Mouse (Mus musculus) MEL (cell line): ENCODE measurements at regions not wholly inside any gene's neighbourhood (a gene's known extent, or its start where the extent isn't known, plus 50 kb on each side); places are given as distances from the start of the nearest gene placed in this dataset.

ENCODE experiments used
- DNase-seq: peaks from one replicate; pipeline ENCODE4 v3.0.0; 2011; ENCODE audit warnings: low read depth, low spot score
- H3K27ac ChIP-seq: 2 replicates; pipeline ENCODE4 v1.5.1; 2012; ENCODE audit warnings: low read depth, mild to moderate bottlenecking, control low read depth, low read length, moderate library complexity; ENCODE audit not compliant: control insufficient read depth
- H3K27me3 ChIP-seq, 2 experiments: fragments of 150-350 bp in 1 of 2; sonication (generic) in 1 of 2; 2 replicates each; pipeline ENCODE4 v1.6.1; 2012; ENCODE audit warnings: low read length in 2 of 2, mild to moderate bottlenecking in 2 of 2, improper control_type of control experiment in 1 of 2, moderate library complexity in 1 of 2; ENCODE audit not compliant: insufficient read depth in 2 of 2, control insufficient read depth in 1 of 2
- H3K36me3 ChIP-seq, 2 experiments: 2 replicates each; pipeline ENCODE4 v1.6.1; 2012 to 2014; ENCODE audit warnings: low read length in 2 of 2, improper control_type of control experiment in 1 of 2, inconsistent platforms in 1 of 2, mild to moderate bottlenecking in 1 of 2; ENCODE audit not compliant: insufficient read depth in 2 of 2, control insufficient read depth in 1 of 2
- H3K4me1 ChIP-seq, 2 experiments: fragments of 150-350 bp in 1 of 2; sonication (generic) in 1 of 2; 2 replicates each; pipeline ENCODE4 v1.6.1; 2012; ENCODE audit warnings: low read length in 2 of 2, improper control_type of control experiment in 1 of 2, mild to moderate bottlenecking in 1 of 2; ENCODE audit not compliant: insufficient read depth in 2 of 2, control insufficient read depth in 1 of 2
- H3K4me3 ChIP-seq, 2 experiments: fragments of 150-350 bp in 1 of 2; sonication (generic) in 1 of 2; 2 replicates each; pipeline ENCODE4 v1.5.1; 2012; ENCODE audit warnings: low read depth in 2 of 2, low read length in 2 of 2, mild to moderate bottlenecking in 2 of 2, moderate library complexity in 2 of 2, control low read depth in 1 of 2, improper control_type of control experiment in 1 of 2; ENCODE audit not compliant: control insufficient read depth in 1 of 2, insufficient read depth in 1 of 2
- H3K79me2 ChIP-seq: 2 replicates; pipeline ENCODE4 v1.6.1; 2012; ENCODE audit warnings: mild to moderate bottlenecking, low read length, moderate library complexity; ENCODE audit not compliant: control insufficient read depth, poor library complexity, insufficient read depth
- H3K9ac ChIP-seq: 2 replicates; pipeline ENCODE4 v1.6.1; 2012; ENCODE audit warnings: low read depth, mild to moderate bottlenecking, control low read depth, low read length, moderate library complexity; ENCODE audit not compliant: control insufficient read depth, poor library complexity, severe bottlenecking
- H3K9me3 ChIP-seq: fragments of 150-350 bp; sonication (generic); replicated peaks from 2 replicates; pipeline ENCODE4 v1.6.1; 2012; ENCODE audit warnings: mild to moderate bottlenecking, low read length, improper control_type of control experiment, moderate library complexity; ENCODE audit not compliant: insufficient read depth
- BHLHE40 ChIP-seq: IDR thresholded peaks from 2 replicates; pipeline ENCODE4 v1.6.1; 2012; ENCODE audit warnings: low read depth, mild to moderate bottlenecking, inconsistent platforms, low read length, improper control_type of control experiment, borderline replicate concordance
- CHD1 ChIP-seq: IDR thresholded peaks from 2 replicates; pipeline ENCODE4 v1.6.1; 2012; ENCODE audit warnings: low read depth, mild to moderate bottlenecking, inconsistent platforms, low read length, improper control_type of control experiment
- CHD2 ChIP-seq: IDR thresholded peaks from 2 replicates; pipeline ENCODE4 v1.6.1; 2011; ENCODE audit warnings: low read length, improper control_type of control experiment
- CTCF ChIP-seq, 3 experiments: IDR thresholded peaks in 2 of 3; conservative IDR thresholded peaks in 1 of 3; 2 replicates each; pipeline ENCODE4 v1.5.1; 2011 to 2012; ENCODE audit warnings: low read length in 3 of 3, low read depth in 2 of 3, mild to moderate bottlenecking in 2 of 3, improper control_type of control experiment in 1 of 3, inconsistent platforms in 1 of 3, mixed read lengths in 1 of 3, moderate library complexity in 1 of 3; ENCODE audit not compliant: control insufficient read depth in 1 of 3, insufficient read depth in 1 of 3, poor library complexity in 1 of 3, severe bottlenecking in 1 of 3
- E2F4 ChIP-seq: IDR thresholded peaks from 2 replicates; pipeline ENCODE4 v1.6.1; 2011; ENCODE audit warnings: low read depth, low read length, improper control_type of control experiment, borderline replicate concordance
- ELF1 ChIP-seq: IDR thresholded peaks from 2 replicates; pipeline ENCODE4 v1.6.1; 2014; ENCODE audit warnings: low read depth, mild to moderate bottlenecking, inconsistent platforms, low read length, improper control_type of control experiment, moderate library complexity
- EP300 ChIP-seq, 2 experiments: IDR thresholded peaks; 2 replicates each; pipeline ENCODE4 v1.6.1; 2011; ENCODE audit warnings: improper control_type of control experiment in 2 of 2, low read length in 2 of 2, low read depth in 1 of 2, mild to moderate bottlenecking in 1 of 2
- GABPA ChIP-seq: IDR thresholded peaks from 2 replicates; pipeline ENCODE4 v1.6.1; 2012; ENCODE audit warnings: low read depth, mild to moderate bottlenecking, inconsistent platforms, low read length, improper control_type of control experiment, moderate library complexity
- GATA1 ChIP-seq: IDR thresholded peaks from 2 replicates; pipeline ENCODE4 v1.6.1; 2011; ENCODE audit warnings: low read depth, low read length, improper control_type of control experiment
- HCFC1 ChIP-seq: IDR thresholded peaks from 2 replicates; pipeline ENCODE4 v1.6.1; 2012; ENCODE audit warnings: low read depth, mild to moderate bottlenecking, inconsistent platforms, low read length, improper control_type of control experiment, moderate library complexity
- KAT2A ChIP-seq: conservative IDR thresholded peaks from 2 replicates; pipeline ENCODE4 v1.6.1; 2012; ENCODE audit warnings: low read depth, low read length, improper control_type of control experiment, inconsistent platforms
- MAZ ChIP-seq: IDR thresholded peaks from 2 replicates; pipeline ENCODE4 v1.6.1; 2012; ENCODE audit warnings: low read depth, mild to moderate bottlenecking, inconsistent platforms, low read length, improper control_type of control experiment
- NELFE ChIP-seq: IDR thresholded peaks from 2 replicates; pipeline ENCODE4 v1.6.1; 2011; ENCODE audit warnings: low read depth, low read length, improper control_type of control experiment
- NRF1 ChIP-seq: IDR thresholded peaks from 2 replicates; pipeline ENCODE4 v1.6.1; 2014; ENCODE audit warnings: low read depth, mild to moderate bottlenecking, inconsistent platforms, low read length, improper control_type of control experiment, moderate library complexity; ENCODE audit not compliant: poor library complexity, insufficient read depth, severe bottlenecking
- POLR2A ChIP-seq, 2 experiments: IDR thresholded peaks; 2 replicates each; pipeline ENCODE4 v1.6.1; 2011 to 2012; ENCODE audit warnings: low read length in 2 of 2, mild to moderate bottlenecking in 2 of 2, control low read depth in 1 of 2, improper control_type of control experiment in 1 of 2, low read depth in 1 of 2, moderate library complexity in 1 of 2; ENCODE audit not compliant: control insufficient read depth in 1 of 2, insufficient read depth in 1 of 2, poor library complexity in 1 of 2
- POLR2AphosphoS5 ChIP-seq: IDR thresholded peaks from 2 replicates; pipeline ENCODE4 v1.6.1; 2012; ENCODE audit warnings: low read depth, borderline replicate concordance, mild to moderate bottlenecking, inconsistent platforms, low read length, moderate library complexity, mixed read lengths
- RCOR1 ChIP-seq: IDR thresholded peaks from 2 replicates; pipeline ENCODE4 v1.6.1; 2012; ENCODE audit warnings: low read depth, mild to moderate bottlenecking, inconsistent platforms, low read length, improper control_type of control experiment
- SIN3A ChIP-seq: IDR thresholded peaks from 2 replicates; pipeline ENCODE4 v1.6.1; 2012; ENCODE audit warnings: low read length, improper control_type of control experiment, inconsistent platforms
- TAL1 ChIP-seq: IDR thresholded peaks from 2 replicates; pipeline ENCODE4 v1.6.1; 2012; ENCODE audit warnings: mild to moderate bottlenecking, inconsistent platforms, low read length, moderate library complexity, mixed read lengths
- TBP ChIP-seq: IDR thresholded peaks from 2 replicates; pipeline ENCODE4 v1.8.0; 2011; ENCODE audit warnings: low read depth, low read length, improper control_type of control experiment
- USF1 ChIP-seq: IDR thresholded peaks from 2 replicates; pipeline ENCODE4 v1.6.1; 2014; ENCODE audit warnings: low read depth, mild to moderate bottlenecking, inconsistent platforms, low read length, improper control_type of control experiment, moderate library complexity
- ZMIZ1 ChIP-seq: IDR thresholded peaks from 2 replicates; pipeline ENCODE4 v1.6.1; 2012; ENCODE audit warnings: low read depth, mild to moderate bottlenecking, inconsistent platforms, low read length, improper control_type of control experiment, moderate library complexity

DNA sequence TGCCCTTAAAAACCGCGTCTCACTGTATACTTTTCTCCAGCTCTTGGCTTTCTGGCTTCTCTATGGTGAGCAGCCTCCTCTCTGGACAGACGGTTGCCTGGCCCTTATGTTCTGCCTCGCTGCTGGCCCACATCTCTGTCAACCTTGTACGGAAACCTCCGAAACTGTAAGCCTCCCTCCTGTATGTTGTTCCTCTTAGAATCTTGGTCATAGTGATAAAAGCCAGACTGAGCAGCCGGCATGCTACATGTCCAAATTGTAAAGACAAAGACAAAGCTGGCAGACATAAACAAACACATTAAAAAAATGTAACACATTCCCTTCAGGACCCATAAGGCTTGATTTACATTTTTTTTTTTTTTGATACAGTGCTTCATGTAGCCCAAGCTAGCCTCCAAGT, 122.7 kb upstream of the Foxn2 start:
- no peak overlapping the region for H3K4me3 ChIP-seq
- H3K27ac ChIP-seq = no peak overlapping the region
- TF ChIP-seq POLR2A (IDR thresholded peaks at IDR 0.05; ENCODE audit: control insufficient read depth in 1 of 2, insufficient read depth in 1 of 2, low read depth in 1 of 2, low read length in 2 of 2, poor library complexity in 1 of 2) (no peak), NELFE (no peak), USF1 (no peak), EP300 (IDR thresholded peaks at IDR 0.05; ENCODE audit: low read depth in 1 of 2, low read length in 2 of 2) (no peak), GABPA (no peak), TAL1 (no peak), ZMIZ1 (no peak), MAZ (no peak), CHD2 (no peak), ELF1 (no peak)
- no peaks in the 10 kb centered on the region for H3K9me3 ChIP-seq
- no peaks in the 10 kb centered on the region for H3K4me1 ChIP-seq
- no peaks in the 10 kb centered on the region for H3K36me3 ChIP-seq
- H3K79me2 ChIP-seq = no peaks in the 10 kb centered on the region
- H3K9ac ChIP-seq = no peak overlapping the region
- DNase-seq = no peak
- no peaks in the 10 kb centered on the region for H3K27me3 ChIP-seq

- Histone ChIP-seq H3K79me2 (no peaks in the 10 kb centered on the region), H3K9ac (no peak overlapping the region), H3K4me1 (no peaks in the 10 kb centered on the region), H3K27ac (no peak overlapping the region), H3K9me3 (no peaks in the 10 kb centered on the region), H3K36me3 (no peaks in the 10 kb centered on the region), H3K4me3 (no peak overlapping the region), H3K27me3 (no peaks in the 10 kb centered on the region)
- no peak for DNase-seq
- TF ChIP-seq GATA1 (no peak), USF1 (peak; percentile 45), E2F4 (no peak), EP300 (IDR thresholded peaks at IDR 0.05; ENCODE audit: low read depth in 1 of 2, low read length in 2 of 2) (no peak), ELF1 (no peak), TBP (no peak), CTCF (IDR thresholded peaks at IDR 0.05 in 2 of 3, conservative IDR thresholded peaks at IDR 0.05 in 1 of 3; ENCODE audit: control insufficient read depth in 1 of 3, insufficient read depth in 1 of 3, low read depth in 2 of 3, low read length in 3 of 3, poor library complexity in 1 of 3, severe bottlenecking in 1 of 3) (no peak), KAT2A (no peak)
Observed at GRCm38 (mm10) chr17:88318207-88318791, 122.2 kb upstream of the Foxn2 start.

DNA sequence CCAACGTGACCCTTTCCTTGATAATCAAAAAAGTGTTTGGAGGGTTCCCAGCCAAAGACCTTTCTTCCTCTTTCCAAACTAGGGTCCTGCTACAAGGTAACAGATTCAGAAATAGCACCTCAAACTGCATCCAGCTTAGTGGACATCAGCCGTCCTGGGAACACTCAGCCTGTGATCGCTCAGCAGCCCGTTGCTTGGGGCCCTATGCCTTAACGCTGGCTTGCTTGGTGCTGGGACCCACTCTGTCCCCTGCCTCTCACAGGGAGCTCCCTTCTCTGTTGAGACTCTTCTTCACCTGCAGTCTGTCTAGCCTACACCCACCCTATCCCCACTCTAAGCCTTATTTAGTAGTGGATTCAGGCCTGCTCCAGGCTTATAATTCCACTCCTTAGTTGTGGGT, 121.6 kb upstream of the Foxn2 start:
- Histone ChIP-seq H3K36me3 (no peaks in the 10 kb centered on the region), H3K27me3 (no peaks in the 10 kb centered on the region), H3K4me1 (no peaks in the 10 kb centered on the region), H3K79me2 (no peaks in the 10 kb centered on the region), H3K27ac (no peak overlapping the region), H3K9ac (no peak overlapping the region)
- no peak for DNase-seq
- TF ChIP-seq SIN3A (no peak), CHD2 (no peak), USF1 (no peak), POLR2AphosphoS5 (no peak), TAL1 (no peak), RCOR1 (no peak), EP300 (IDR thresholded peaks at IDR 0.05; ENCODE audit: low read depth in 1 of 2, low read length in 2 of 2) (no peak), CHD1 (no peak), HCFC1 (no peak), NRF1 (no peak), BHLHE40 (no peak)
- TF ChIP-seq, all 39 proteins: peak for 0
- Histone ChIP-seq H3K4me3 (no peak overlapping the region), H3K9me3 (no peaks in the 10 kb centered on the region)
